Mouse (Mus musculus): ENCODE results near the gene Mipep.

GRCm38 (mm10) chr14:60871831-60872230 lies 87.5 kb downstream of the Mipep start:
- TF ChIP-seq EP300 (IDR thresholded peaks at IDR 0.05; ENCODE audit: low read depth in 1 of 2, low read length in 2 of 2) (no peak), KAT2A (conservative IDR thresholded peaks at IDR 0.05; ENCODE audit: low read depth, low read length) (no peak), CTCF (IDR thresholded peaks at IDR 0.05 in 2 of 3, conservative IDR thresholded peaks at IDR 0.05 in 1 of 3; ENCODE audit: control insufficient read depth in 1 of 3, insufficient read depth in 1 of 3, low read depth in 2 of 3, low read length in 3 of 3, poor library complexity in 1 of 3, severe bottlenecking in 1 of 3) (no peak), USF1 (IDR thresholded peaks at IDR 0.05; ENCODE audit: low read depth, low read length) (no peak), RCOR1 (IDR thresholded peaks at IDR 0.05; ENCODE audit: low read depth, low read length) (no peak), MAX (IDR thresholded peaks at IDR 0.05; ENCODE audit: low read length) (no peak), GABPA (IDR thresholded peaks at IDR 0.05; ENCODE audit: low read depth, low read length) (no peak), UBTF (IDR thresholded peaks at IDR 0.05; ENCODE audit: borderline replicate concordance, insufficient read depth, low read depth, low read length) (no peak), E2F4 (IDR thresholded peaks at IDR 0.05; ENCODE audit: borderline replicate concordance, low read depth, low read length) (no peak), HCFC1 (IDR thresholded peaks at IDR 0.05; ENCODE audit: low read depth, low read length) (no peak), POLR2A (IDR thresholded peaks at IDR 0.05; ENCODE audit: control insufficient read depth in 1 of 2, insufficient read depth in 1 of 2, low read depth in 1 of 2, low read length in 2 of 2, poor library complexity in 1 of 2) (no peak), POLR2AphosphoS2 (IDR thresholded peaks at IDR 0.05; ENCODE audit: low read length) (no peak), MEF2A (IDR thresholded peaks at IDR 0.05; ENCODE audit: extremely low read depth, insufficient replicate concordance, low read depth, low read length, poor library complexity, severe bottlenecking) (no peak), MXI1 (IDR thresholded peaks at IDR 0.05; ENCODE audit: low read depth, low read length) (no peak)

Data from MEL (cell line).